Mouse (Mus musculus) megakaryocyte, embryonic 14.5 days (primary cell): ENCODE measurements around the gene Cxcl10. TPM values are rescaled to one million over a fixed set of nuclear protein-coding genes. Genes with fewer than 3 reads are reported as not detected.

Source experiments
- H3K27me3 ChIP-seq: replicated peaks from 2 replicates; pipeline ENCODE3; 2012; ENCODE audit warnings: inconsistent platforms
- H3K36me3 ChIP-seq: replicated peaks from 2 replicates; pipeline ENCODE3; 2012; ENCODE audit warnings: low read length, inconsistent platforms, mixed read lengths
- H3K4me1 ChIP-seq: 2 replicates; pipeline ENCODE4 v1.6.1; 2012; ENCODE audit warnings: inconsistent platforms
- H3K4me3 ChIP-seq: replicated peaks from 2 replicates; pipeline ENCODE3; 2012; ENCODE audit warnings: moderate library complexity, mild to moderate bottlenecking, inconsistent platforms
- H3K9me3 ChIP-seq: 2 replicates; pipeline ENCODE4 v1.6.1; 2012; ENCODE audit warnings: inconsistent platforms
- FLI1 ChIP-seq: IDR thresholded peaks from 2 replicates; pipeline ENCODE4 v1.6.1; 2012; ENCODE audit warnings: low read length, inconsistent platforms, mixed read lengths
- GATA1 ChIP-seq: IDR thresholded peaks from 3 replicates; pipeline ENCODE4 v1.6.1; 2012; ENCODE audit warnings: mixed read lengths, low read length, inconsistent platforms, borderline replicate concordance
- polyA plus RNA-seq: library from polyadenylated mRNA; stranded (reverse); fragments of >175 nt; gene quantifications from 2 replicates; pipeline ENCODE4 v1.2.3, GENCODE M21; 2012; ENCODE audit warnings: low replicate concordance; ENCODE audit not compliant: insufficient read depth

Cxcl10 gene
- polyA plus RNA-seq, 1 experiment, result not detected

DNA sequence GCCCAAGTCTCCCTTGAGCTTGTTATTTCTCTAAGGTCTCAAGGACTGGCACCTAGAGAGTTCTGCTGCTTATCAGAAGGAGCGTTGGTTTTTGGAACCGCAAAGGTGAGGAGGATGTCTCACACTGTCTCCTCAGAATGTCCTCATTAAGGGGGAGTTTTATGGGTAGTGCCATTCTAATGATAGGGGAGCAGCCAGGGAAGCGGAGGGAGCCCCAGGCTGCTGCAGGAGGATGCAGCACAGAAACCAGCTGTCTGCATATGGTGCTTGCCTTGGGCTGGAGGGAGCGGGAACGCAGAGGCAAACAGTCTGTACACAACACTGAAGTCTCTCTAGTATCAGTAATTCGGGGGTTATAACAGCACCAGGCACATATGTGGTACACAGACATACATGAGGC is 22.2 kb upstream of the Cxcl10 start:
- H3K36me3 ChIP-seq, result no peaks in the 10 kb centered on the region
- H3K4me1 ChIP-seq, result peaks cover 60% of the 10 kb centered on the region
- H3K9me3 ChIP-seq, result no peaks in the 10 kb centered on the region
- no peak for TF ChIP-seq FLI1
- TF ChIP-seq GATA1, result no peak
- H3K27me3 ChIP-seq, result peaks cover 5% of the 10 kb centered on the region
- H3K4me3 ChIP-seq, result no peak overlapping the region

GRCm38 (mm10) chr5:92370392-92370791 is 21.7 kb upstream of the Cxcl10 start:
- peaks cover 5% of the 10 kb centered on the region for H3K27me3 ChIP-seq
- H3K9me3 ChIP-seq, result no peaks in the 10 kb centered on the region
- H3K4me3 ChIP-seq, result no peak overlapping the region
- TF ChIP-seq GATA1, result no peak
- H3K4me1 ChIP-seq, result peaks cover 55% of the 10 kb centered on the region
- H3K36me3 ChIP-seq, result no peaks in the 10 kb centered on the region

- peaks cover 14% of the 10 kb centered on the region for H3K27me3 ChIP-seq
- peak overlapping the region; percentile 1 for H3K4me3 ChIP-seq
- peaks cover 45% of the 10 kb centered on the region for H3K4me1 ChIP-seq
- no peak for TF ChIP-seq FLI1
- TF ChIP-seq GATA1, result no peak
- no peaks in the 10 kb centered on the region for H3K9me3 ChIP-seq
- no peaks in the 10 kb centered on the region for H3K36me3 ChIP-seq
Measured at GRCm38 (mm10) chr5:92369151-92369994, 20.7 kb upstream of the Cxcl10 start.

- Histone ChIP-seq H3K36me3 (no peaks in the 10 kb centered on the region), H3K27me3 (peaks cover 16% of the 10 kb centered on the region), H3K4me3 (no peak overlapping the region), H3K4me1 (peaks cover 38% of the 10 kb centered on the region), H3K9me3 (no peaks in the 10 kb centered on the region)
- TF ChIP-seq GATA1 (no peak), FLI1 (no peak)
Measured at GRCm38 (mm10) chr5:92368392-92368791, 19.7 kb upstream of the Cxcl10 start.

- Histone ChIP-seq H3K4me1 (peaks cover 31% of the 10 kb centered on the region), H3K27me3 (peaks cover 18% of the 10 kb centered on the region), H3K4me3 (no peak overlapping the region), H3K36me3 (no peaks in the 10 kb centered on the region), H3K9me3 (no peaks in the 10 kb centered on the region)
- no peak for TF ChIP-seq FLI1
- no peak for TF ChIP-seq GATA1
Measured at GRCm38 (mm10) chr5:92366565-92366964, 17.9 kb upstream of the Cxcl10 start.

DNA sequence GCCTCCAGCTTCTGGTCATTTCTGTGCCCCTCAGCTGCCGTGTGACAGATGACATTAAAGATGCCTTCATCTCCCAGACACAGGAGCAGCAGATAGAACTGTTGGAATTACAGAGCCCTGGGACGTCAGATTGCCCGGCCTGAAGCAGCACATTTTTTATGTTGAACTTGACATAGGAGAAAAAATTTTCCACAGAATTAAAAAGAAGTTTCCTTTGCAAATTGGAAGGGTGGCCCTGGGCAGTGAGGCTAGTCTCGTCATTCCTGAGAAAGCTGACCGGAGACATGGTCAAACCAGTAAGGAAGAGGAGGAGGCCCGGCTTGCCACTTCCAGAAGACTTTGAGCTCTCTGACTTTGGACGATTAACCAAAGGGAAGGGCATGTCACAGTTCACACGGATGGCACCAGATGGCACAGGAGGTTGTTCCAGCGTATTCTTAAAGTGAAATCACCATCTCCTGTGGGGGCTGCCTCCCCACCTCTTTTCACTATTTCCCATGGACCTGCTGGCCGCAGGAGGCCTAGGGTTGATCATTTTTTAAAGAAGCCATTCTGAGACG is 16.5 kb upstream of the Cxcl10 start:
- no peak overlapping the region for H3K4me3 ChIP-seq
- H3K4me1 ChIP-seq, result peaks cover 24% of the 10 kb centered on the region
- TF ChIP-seq FLI1 (no peak), GATA1 (no peak)
- H3K27me3 ChIP-seq, result peaks cover 25% of the 10 kb centered on the region
- no peaks in the 10 kb centered on the region for H3K9me3 ChIP-seq
- no peaks in the 10 kb centered on the region for H3K36me3 ChIP-seq

DNA sequence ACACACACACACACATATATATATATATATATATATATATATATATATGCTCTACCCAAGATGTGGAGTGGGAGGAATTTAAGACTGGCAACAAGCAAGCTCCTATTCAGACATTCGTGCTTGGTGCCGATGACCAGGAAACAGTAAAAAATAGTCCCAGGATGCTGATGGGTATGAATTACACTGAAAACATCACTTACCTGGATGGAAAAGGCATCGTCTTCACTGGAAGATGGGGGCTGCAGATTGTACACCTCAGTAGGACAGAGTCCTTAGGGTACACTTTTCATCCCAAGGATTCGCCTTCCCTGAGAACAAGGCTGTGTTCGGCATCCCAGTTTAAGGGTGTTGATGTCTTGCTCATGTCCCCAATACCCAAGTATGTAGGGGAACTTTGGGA is 15.3 kb upstream of the Cxcl10 start:
- no peaks in the 10 kb centered on the region for H3K36me3 ChIP-seq
- H3K27me3 ChIP-seq, result peaks cover 26% of the 10 kb centered on the region
- no peaks in the 10 kb centered on the region for H3K9me3 ChIP-seq
- TF ChIP-seq GATA1 (no peak), FLI1 (no peak)
- peaks cover 17% of the 10 kb centered on the region for H3K4me1 ChIP-seq
- H3K4me3 ChIP-seq, result no peak overlapping the region

DNA sequence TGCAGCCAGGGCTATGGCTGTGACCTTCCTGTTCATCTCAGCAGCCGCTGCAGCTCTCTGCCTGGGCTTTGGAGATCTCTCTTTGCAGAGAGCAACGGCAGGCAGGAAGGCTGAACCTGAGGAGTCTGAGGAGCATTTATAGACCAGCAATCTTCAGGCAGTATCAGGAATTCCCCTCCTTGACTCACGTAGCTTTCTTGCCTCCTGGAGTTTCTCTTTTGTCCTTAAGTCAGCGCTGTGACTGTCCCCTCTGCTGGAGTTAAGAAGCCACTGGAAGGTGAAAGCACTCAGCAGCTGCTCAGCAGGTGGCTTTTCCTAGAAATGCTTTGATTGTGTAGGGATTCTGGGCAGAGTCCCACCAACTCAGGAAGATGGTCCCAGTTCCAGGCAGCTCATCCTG is 14.5 kb upstream of the Cxcl10 start:
- Histone ChIP-seq H3K36me3 (no peaks in the 10 kb centered on the region), H3K9me3 (no peaks in the 10 kb centered on the region), H3K4me3 (peak overlapping the region; percentile 6), H3K27me3 (peaks cover 29% of the 10 kb centered on the region), H3K4me1 (peaks cover 16% of the 10 kb centered on the region)
- TF ChIP-seq FLI1, result no peak
- TF ChIP-seq GATA1, result no peak

- no peak for TF ChIP-seq GATA1
- TF ChIP-seq FLI1, result no peak
- H3K4me1 ChIP-seq, result peaks cover 16% of the 10 kb centered on the region
- H3K4me3 ChIP-seq, result no peak overlapping the region
- no peaks in the 10 kb centered on the region for H3K9me3 ChIP-seq
- H3K36me3 ChIP-seq, result no peaks in the 10 kb centered on the region
- peaks cover 33% of the 10 kb centered on the region for H3K27me3 ChIP-seq
Measured at GRCm38 (mm10) chr5:92358767-92359455, 10.2 kb upstream of the Cxcl10 start.

GRCm38 (mm10) chr5:92358033-92358432 is 9.3 kb upstream of the Cxcl10 start:
- H3K27me3 ChIP-seq, result peaks cover 32% of the 10 kb centered on the region
- peaks cover 18% of the 10 kb centered on the region for H3K4me1 ChIP-seq
- no peak overlapping the region for H3K4me3 ChIP-seq
- H3K36me3 ChIP-seq, result no peaks in the 10 kb centered on the region
- TF ChIP-seq GATA1 (no peak), FLI1 (no peak)
- H3K9me3 ChIP-seq, result no peaks in the 10 kb centered on the region
